Mouse (Mus musculus) ES-Bruce4 (cell line): ENCODE data around the gene Ano4. TPM values are rescaled to one million over a fixed set of nuclear protein-coding genes. Genes with fewer than 3 reads are reported as not detected.

Experiments used
- H3K27ac ChIP-seq: 2 replicates; pipeline ENCODE4 v1.5.1; 2012; ENCODE audit warnings: low read length, inconsistent platforms; ENCODE audit not compliant: insufficient read depth
- H3K27me3 ChIP-seq: 2 replicates; pipeline ENCODE4 v1.6.1; 2012; ENCODE audit warnings: mild to moderate bottlenecking, low read length, inconsistent platforms; ENCODE audit not compliant: control insufficient read depth, poor library complexity, insufficient read depth, severe bottlenecking
- H3K36me3 ChIP-seq: 2 replicates; pipeline ENCODE4 v1.6.1; 2012; ENCODE audit warnings: inconsistent platforms, mild to moderate bottlenecking, low read length, moderate library complexity; ENCODE audit not compliant: control insufficient read depth, poor library complexity, insufficient read depth, severe bottlenecking
- H3K4me1 ChIP-seq: one replicate; pipeline ENCODE4 v1.8.1; 2011; ENCODE audit warnings: low read length; ENCODE audit not compliant: control insufficient read depth, insufficient read depth
- H3K4me3 ChIP-seq: 2 replicates; pipeline ENCODE4 v1.5.1; 2011; ENCODE audit warnings: low read depth, mild to moderate bottlenecking, low read length
- H3K9ac ChIP-seq: 2 replicates; pipeline ENCODE4 v1.6.1; 2012; ENCODE audit warnings: low read depth, mild to moderate bottlenecking, inconsistent platforms; ENCODE audit not compliant: poor library complexity, severe bottlenecking
- H3K9me3 ChIP-seq: replicated peaks from 2 replicates; pipeline ENCODE4 v1.6.1; 2012; ENCODE audit warnings: mild to moderate bottlenecking, low read length, inconsistent platforms; ENCODE audit not compliant: control insufficient read depth, poor library complexity, insufficient read depth, severe bottlenecking
- CTCF ChIP-seq: IDR thresholded peaks from one replicate; pipeline ENCODE4 v1.8.1; 2011; ENCODE audit warnings: low read depth, low read length
- EP300 ChIP-seq: IDR thresholded peaks from 2 replicates; pipeline ENCODE4 v1.6.1; 2011; ENCODE audit warnings: low read depth, low read length; ENCODE audit not compliant: insufficient read depth
- POLR2A ChIP-seq: IDR thresholded peaks from one replicate; pipeline ENCODE4 v1.8.1; 2011; ENCODE audit warnings: low read length; ENCODE audit not compliant: insufficient read depth
- polyA plus RNA-seq: library from polyadenylated mRNA; stranded (reverse); fragments of >200 nt; gene quantifications from 2 replicates; pipeline ENCODE4 v1.2.4, GENCODE M21; 2011; ENCODE audit warnings: low read depth; ENCODE audit not compliant: missing spikeins, insufficient read depth, insufficient read length

The Ano4 gene
- polyA plus RNA-seq, 1 experiment, result not detected

- no peak overlapping the region for H3K9ac ChIP-seq
- TF ChIP-seq CTCF, result no peak
- TF ChIP-seq POLR2A, result no peak
- TF ChIP-seq EP300, result no peak
- H3K36me3 ChIP-seq, result no peaks in the 10 kb centered on the region
- H3K27me3 ChIP-seq, result no peaks in the 10 kb centered on the region
- no peak overlapping the region for H3K27ac ChIP-seq
- no peaks in the 10 kb centered on the region for H3K9me3 ChIP-seq
- no peak overlapping the region for H3K4me3 ChIP-seq
- H3K4me1 ChIP-seq, result no peaks in the 10 kb centered on the region
Observed at GRCm38 (mm10) chr10:89177921-89178320, 166.6 kb downstream of the Ano4 start.

GRCm38 (mm10) chr10:89164533-89164932 is 180.0 kb downstream of the Ano4 start:
- no peak for TF ChIP-seq EP300
- TF ChIP-seq CTCF, result no peak
- no peak for TF ChIP-seq POLR2A
- Histone ChIP-seq H3K4me1 (no peaks in the 10 kb centered on the region), H3K27me3 (no peaks in the 10 kb centered on the region), H3K36me3 (no peaks in the 10 kb centered on the region), H3K27ac (no peak overlapping the region), H3K9me3 (no peaks in the 10 kb centered on the region), H3K9ac (no peak overlapping the region), H3K4me3 (no peak overlapping the region)

GRCm38 (mm10) chr10:89155502-89155901 is 189.1 kb downstream of the Ano4 start:
- Histone ChIP-seq H3K36me3 (no peaks in the 10 kb centered on the region), H3K9me3 (no peaks in the 10 kb centered on the region), H3K27me3 (no peaks in the 10 kb centered on the region), H3K4me1 (no peaks in the 10 kb centered on the region), H3K9ac (no peak overlapping the region), H3K27ac (no peak overlapping the region), H3K4me3 (no peak overlapping the region)
- TF ChIP-seq POLR2A (no peak), EP300 (no peak), CTCF (no peak)

- no peaks in the 10 kb centered on the region for H3K9me3 ChIP-seq
- H3K27me3 ChIP-seq, result no peaks in the 10 kb centered on the region
- no peak overlapping the region for H3K4me3 ChIP-seq
- H3K27ac ChIP-seq, result no peak overlapping the region
- TF ChIP-seq EP300 (no peak), POLR2A (no peak), CTCF (no peak)
- H3K4me1 ChIP-seq, result no peaks in the 10 kb centered on the region
- H3K36me3 ChIP-seq, result no peaks in the 10 kb centered on the region
- no peak overlapping the region for H3K9ac ChIP-seq
Observed at GRCm38 (mm10) chr10:89154797-89155465, 189.6 kb downstream of the Ano4 start.

DNA sequence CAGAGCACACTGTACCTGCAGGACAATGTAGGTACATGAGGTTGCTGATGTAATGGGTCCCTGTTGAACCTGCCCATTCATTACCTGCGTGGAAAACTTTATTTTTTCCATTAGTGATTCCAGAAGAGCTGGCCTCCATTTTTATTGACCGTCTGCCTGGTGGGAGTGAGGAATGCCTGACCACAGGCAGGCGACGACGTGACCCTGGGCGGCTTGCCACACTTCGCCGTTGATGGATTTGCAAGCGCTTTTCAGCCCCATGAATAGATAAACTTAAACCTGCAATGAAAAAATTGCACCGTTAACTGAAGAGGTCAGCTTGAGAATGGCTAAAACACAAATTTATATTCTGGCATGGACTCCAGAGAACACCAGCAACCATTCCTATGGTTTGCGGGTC is 195.4 kb downstream of the Ano4 start:
- H3K36me3 ChIP-seq, result no peaks in the 10 kb centered on the region
- no peaks in the 10 kb centered on the region for H3K27me3 ChIP-seq
- no peaks in the 10 kb centered on the region for H3K4me1 ChIP-seq
- H3K9me3 ChIP-seq, result no peaks in the 10 kb centered on the region
- no peak overlapping the region for H3K27ac ChIP-seq
- H3K4me3 ChIP-seq, result no peak overlapping the region
- no peak for TF ChIP-seq CTCF
- TF ChIP-seq POLR2A, result no peak
- no peak for TF ChIP-seq EP300
- H3K9ac ChIP-seq, result no peak overlapping the region

- H3K9me3 ChIP-seq, result no peaks in the 10 kb centered on the region
- no peak overlapping the region for H3K4me3 ChIP-seq
- H3K4me1 ChIP-seq, result no peaks in the 10 kb centered on the region
- H3K27ac ChIP-seq, result no peak overlapping the region
- H3K27me3 ChIP-seq, result no peaks in the 10 kb centered on the region
- H3K9ac ChIP-seq, result no peak overlapping the region
- H3K36me3 ChIP-seq, result no peaks in the 10 kb centered on the region
- TF ChIP-seq EP300, result no peak
- peak; percentile 3 for TF ChIP-seq CTCF
- TF ChIP-seq POLR2A, result no peak
Observed at GRCm38 (mm10) chr10:89121391-89121790, 223.2 kb downstream of the Ano4 start.
